Mouse (Mus musculus) retina, postnatal 1 day (tissue): ENCODE measurements around the gene Pbx1.
A peak's percentile ranks its signal among the peaks of the same experiment; 100 is the strongest.

Source experiments
- DNase-seq: peaks from one replicate; pipeline ENCODE4 v3.0.0-alpha.2; 2012

Gene Pbx1

GRCm38 (mm10) chr1:168139138-168139682, 292.9 kb downstream of the Pbx1 start:
- no peak for DNase-seq

- no peak for DNase-seq
Measured at GRCm38 (mm10) chr1:168138669-168139068, 293.4 kb downstream of the Pbx1 start.

GRCm38 (mm10) chr1:168137890-168138289, 294.2 kb downstream of the Pbx1 start:
- DNase-seq = no peak

GRCm38 (mm10) chr1:168135545-168135944, 296.5 kb downstream of the Pbx1 start:
- DNase-seq = no peak

DNA sequence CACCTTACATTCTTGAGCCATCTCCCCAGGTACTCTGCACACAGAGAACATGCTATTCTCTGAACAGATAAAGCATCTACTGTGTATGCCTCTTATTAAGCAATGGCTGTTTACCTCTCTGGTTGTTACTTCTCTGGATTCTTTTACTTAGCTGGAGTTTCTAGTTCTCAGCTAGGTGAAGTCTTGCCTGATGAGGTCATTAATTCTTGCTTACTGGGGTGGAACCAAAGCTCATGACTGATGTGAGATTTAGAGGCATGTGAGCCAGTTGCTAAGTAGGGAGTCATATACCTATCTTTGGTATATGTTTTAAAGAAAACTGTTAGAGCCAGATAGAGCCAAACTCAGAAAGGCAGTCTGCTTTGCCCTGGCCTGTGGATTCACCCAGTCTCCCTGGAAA, 298.4 kb downstream of the Pbx1 start:
- DNase-seq = no peak

GRCm38 (mm10) chr1:168128004-168128403, 304.1 kb downstream of the Pbx1 start:
- DNase-seq = no peak

- no peak for DNase-seq
Measured at GRCm38 (mm10) chr1:168124643-168125490, 307.2 kb downstream of the Pbx1 start.

DNA sequence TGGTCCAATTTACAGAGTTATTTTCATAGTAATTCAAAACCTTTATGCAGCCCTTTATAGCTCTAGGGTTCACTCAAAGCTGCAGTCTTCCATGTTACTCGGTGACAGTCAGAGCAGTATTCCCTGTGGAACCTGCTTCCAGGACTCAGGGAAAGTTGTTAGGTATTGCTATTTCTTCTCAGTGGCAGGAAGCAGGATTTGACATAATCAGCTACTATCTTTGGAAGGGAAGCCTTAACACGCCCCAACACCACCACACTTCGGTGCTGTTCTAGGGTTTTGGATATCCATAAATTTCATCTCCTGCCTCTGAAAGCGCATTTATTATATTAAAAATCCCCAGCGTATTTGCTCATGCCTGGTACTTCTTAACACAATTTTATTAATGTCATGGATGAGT, 314.0 kb downstream of the Pbx1 start:
- no peak for DNase-seq

DNA sequence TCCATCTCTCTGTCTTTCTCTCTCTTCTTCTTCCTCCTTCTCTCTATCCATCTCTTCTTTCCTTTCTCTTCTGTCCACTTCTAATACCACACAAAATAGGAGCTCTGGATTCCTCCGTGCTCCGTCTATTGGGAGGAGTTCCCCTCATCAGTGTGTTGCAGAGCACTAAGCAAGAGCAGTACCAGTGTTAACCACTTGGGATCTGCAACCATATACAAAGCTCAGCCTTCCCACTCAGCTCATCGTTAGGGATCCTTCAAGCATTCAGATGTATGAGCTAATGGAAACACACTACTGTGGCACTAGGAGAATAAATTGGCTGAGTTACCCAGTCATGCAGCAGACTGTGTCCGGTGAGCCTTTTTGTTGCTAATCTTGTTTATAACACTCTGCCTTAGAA, 314.7 kb downstream of the Pbx1 start:
- DNase-seq = no peak

DNA sequence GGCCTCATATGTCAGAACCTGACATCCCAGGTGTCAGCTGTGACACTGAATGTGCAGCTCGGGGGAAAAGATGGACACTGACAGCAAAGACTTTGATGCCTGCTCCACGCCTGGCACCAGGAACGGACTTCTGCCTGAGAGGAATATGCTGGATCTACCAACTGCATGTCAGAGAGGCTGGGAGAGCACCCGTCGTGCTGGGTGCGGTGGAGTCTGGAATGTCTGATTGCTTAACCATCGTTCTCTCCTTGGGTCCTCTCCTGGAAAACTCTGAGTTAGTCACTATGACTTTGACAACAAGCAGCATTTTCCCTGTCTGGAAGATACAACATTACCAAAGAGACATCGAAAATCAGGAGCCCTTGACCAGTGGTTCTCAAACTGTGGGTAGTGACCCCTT, 322.3 kb downstream of the Pbx1 start:
- no peak for DNase-seq

GRCm38 (mm10) chr1:168103821-168104220, 328.2 kb downstream of the Pbx1 start:
- no peak for DNase-seq

DNA sequence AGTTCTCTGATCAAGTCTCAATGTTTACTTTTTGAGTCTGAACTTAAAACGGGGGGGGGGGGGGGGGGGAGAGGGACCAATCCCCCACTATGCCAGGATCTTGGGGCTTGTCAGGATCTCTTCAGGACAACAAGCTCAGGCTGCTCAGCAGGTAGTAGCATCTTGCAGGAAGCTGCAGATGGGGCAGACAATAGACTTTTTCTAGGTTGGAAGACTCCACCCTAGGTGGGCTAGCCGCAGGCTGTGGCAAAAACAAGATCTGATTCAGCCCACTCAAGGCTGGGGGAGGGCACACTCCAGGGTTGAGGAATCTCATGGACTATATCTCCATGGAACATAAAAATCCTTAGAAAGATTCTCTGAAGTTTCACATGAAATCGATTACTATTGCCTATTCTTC, 330.6 kb downstream of the Pbx1 start:
- DNase-seq = no peak

DNA sequence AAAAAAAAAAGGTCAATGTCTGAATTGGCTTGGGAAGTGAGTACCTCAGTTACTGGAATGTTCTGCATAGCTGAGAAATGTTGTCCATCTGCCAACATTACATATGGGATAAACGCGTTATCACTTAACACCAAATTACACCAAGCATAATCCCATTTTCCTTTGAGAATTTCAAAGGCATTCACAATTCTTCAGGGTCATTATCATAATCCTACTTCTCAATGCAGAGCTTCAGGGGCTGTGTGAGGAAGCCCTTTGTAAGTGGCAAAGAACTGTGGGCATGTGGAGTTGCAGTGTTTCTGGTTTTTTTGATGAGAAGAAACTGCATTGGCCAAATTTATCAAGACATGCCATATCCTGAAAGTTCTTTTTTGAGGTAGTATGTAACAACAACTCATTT, 333.3 kb downstream of the Pbx1 start:
- DNase-seq = no peak

DNA sequence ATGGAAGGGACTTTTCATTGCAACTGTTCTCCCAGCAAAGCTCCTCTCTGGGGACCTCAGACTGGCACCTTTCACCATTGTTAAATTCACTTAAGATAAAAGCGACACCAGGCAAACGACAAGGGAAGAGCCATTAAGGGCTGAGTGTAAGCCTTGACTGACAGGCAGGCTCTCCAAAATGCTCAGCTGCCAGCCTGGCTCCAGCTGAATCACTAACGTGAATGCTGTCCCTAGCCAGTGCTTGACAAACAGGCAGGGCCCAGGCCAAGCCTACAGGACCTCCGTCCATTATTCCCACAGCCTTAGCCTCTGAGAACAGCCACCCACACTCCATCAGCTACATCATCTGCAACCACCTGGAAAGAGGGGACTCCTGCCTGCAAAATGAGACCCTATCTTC, 337.4 kb downstream of the Pbx1 start:
- no peak for DNase-seq

DNA sequence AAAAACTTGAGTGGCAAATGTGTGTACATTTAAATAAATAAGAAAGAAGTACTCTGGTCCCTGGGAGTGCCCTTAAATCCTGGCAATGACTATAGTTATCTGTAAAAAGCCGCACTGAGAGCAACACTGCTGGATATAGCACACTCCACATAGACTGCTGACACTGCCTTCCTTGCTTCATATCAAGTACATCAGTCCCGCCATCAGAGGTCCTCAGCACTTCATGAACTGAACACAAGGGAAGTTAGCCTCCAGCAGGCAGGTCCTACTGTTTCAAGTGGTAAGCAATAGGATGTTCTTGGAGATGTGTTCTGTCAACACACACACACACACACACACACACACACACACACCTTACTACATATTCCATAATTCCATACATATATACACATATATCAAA, 339.0 kb downstream of the Pbx1 start:
- DNase-seq = peak; percentile 38

DNA sequence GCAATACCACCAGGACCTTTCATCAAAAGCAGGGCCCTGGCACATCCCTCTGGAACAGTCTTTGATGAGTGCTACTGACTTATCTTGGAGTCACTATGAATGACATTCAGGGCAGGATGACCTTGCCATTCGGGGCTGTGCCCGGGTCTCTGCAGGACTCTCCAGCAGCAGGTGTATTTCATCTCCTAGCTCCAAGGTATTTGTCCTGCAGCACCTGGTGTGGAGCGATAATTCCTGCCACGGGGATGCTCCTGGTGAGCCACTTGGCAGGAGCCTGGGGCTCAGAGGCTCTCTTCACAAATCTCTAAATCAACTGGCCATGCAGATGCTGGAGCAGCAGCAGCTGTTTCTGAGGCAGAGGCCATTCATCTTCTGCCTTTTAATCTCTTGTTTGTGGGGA, 340.4 kb downstream of the Pbx1 start:
- DNase-seq = no peak

DNA sequence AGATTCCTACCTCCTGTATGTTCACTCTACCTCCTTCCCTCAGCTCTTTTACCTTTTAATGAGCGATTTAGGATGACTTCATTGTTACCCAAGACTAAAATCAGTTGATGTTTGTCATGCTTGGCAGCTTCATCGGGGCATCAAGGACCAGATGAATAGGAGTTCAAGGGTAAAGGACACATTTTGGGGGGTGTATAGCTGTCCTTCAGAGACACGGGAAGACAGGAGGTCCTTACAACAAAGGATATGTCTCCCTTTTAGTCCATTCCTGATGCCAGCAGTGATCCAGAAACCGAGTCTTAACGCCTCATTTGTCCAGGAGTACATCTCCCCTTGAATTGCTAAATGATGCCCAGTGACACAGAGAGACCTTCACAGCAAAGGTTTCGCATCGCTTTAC, 343.4 kb downstream of the Pbx1 start:
- no peak for DNase-seq

- DNase-seq = no peak
Measured at GRCm38 (mm10) chr1:168079394-168079767, 352.7 kb downstream of the Pbx1 start.

DNA sequence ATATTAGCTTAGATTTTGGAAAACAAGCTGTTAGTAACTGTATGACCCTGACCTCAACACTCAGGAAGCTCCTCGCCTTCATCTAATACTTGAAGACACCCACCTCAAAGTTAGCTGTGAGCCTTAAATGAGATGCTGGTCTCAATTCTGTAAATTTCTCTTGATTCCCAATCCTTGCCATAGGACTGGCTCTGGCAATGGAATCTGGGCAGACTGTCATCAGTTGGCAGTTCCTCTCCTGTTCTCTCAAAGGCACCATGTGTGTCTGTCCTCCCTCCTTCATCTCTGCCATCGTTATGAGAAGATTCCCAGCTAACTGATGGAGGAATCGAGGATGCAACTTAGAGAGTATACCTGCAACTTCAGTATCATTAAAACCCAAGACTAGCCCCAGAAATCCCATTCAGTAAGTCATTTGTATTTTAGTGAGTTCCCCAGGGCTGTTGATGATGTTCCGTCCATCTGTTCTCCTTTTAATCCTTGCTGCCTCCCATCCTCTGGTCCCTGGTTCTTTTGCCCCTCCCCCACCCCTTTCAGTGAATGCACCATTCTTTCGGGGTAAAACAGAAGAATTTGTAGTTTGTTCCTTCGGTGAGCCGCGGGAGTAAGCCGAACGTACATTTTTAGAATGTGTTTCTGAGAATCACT, 353.2 kb downstream of the Pbx1 start:
- DNase-seq = no peak

DNA sequence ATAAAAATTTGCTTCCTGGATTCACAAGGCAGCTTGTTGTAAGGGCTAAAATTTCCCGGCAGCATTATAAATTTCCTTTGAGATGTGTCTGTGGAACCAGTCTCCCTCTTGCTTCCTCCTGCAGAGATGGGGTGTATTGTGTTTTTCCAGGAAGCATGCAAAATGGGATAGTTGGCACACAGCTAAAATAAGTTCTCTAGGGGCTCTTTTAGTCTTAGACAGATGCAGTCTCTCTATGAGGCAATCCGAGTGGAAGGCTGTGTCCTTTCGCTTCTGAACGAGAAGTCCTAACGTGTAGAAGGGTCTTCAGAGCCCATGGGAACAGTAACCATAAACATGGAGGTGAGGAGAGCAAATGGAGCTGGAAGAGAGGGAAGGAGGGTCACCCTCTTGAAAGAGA, 360.1 kb downstream of the Pbx1 start:
- DNase-seq = no peak

- no peak for DNase-seq
Measured at GRCm38 (mm10) chr1:168070273-168070910, 361.7 kb downstream of the Pbx1 start.

- DNase-seq = no peak
Measured at GRCm38 (mm10) chr1:168069740-168070139, 362.3 kb downstream of the Pbx1 start.
